Mouse (Mus musculus): ENCODE measurements around the gene Gprasp2.
"Not testable (repeated sequence)": the region's sequence is repeated elsewhere in the genome, so short reads cannot be mapped to it uniquely, and the experiment has no call there.

- TF ChIP-seq POLR2A (IDR thresholded peaks at IDR 0.05; ENCODE audit: control insufficient read depth, low read depth, low read length); CTCF (IDR thresholded peaks at IDR 0.05; ENCODE audit: control insufficient read depth, insufficient read depth, insufficient replicate concordance, low read depth, low read length): not testable (repeated sequence)
Observed at GRCm38 (mm10) chrX:135835896-135836295, 2.9 kb upstream of the Gprasp2 start.

All from testis, adult 2 months (tissue).